Mouse (Mus musculus): Measurements from ENCODE around the gene Sult6b2.

DNA sequence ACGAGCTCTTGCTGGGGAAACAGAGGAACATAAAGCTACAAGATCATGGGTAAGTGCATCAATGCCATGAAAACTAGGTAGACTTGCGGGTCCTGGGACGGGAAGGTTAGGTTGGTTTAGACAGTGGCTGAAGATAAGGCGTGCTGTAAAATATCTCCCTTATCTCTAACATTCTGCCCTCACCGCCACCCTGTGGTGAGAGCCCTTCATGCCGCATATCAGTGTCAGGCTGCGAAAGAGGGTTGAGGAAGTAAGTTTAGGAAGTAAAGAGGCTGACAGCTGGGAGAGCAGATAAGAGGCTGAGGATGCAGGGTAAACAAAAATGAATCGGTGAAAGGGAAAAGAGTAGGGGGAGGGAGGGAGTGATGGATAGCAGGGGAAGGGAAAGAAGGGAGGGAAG, 26.9 kb upstream of the Sult6b2 start:
- TF ChIP-seq FLI1 (IDR thresholded peaks at IDR 0.05; ENCODE audit: low read length) (no peak), GATA1 (IDR thresholded peaks at IDR 0.05; ENCODE audit: borderline replicate concordance, low read length) (no peak; the same call in 2 of the 3 replicates)
